Mouse (Mus musculus) CH12.LX (cell line): Measurements from ENCODE around the gene Eml3. TPM values are rescaled to one million over a fixed set of nuclear protein-coding genes. Genes with fewer than 3 reads are reported as not detected.

Source experiments
- DNase-seq: peaks from one replicate; pipeline ENCODE4 v3.0.0-alpha.2; 2013; ENCODE audit errors: extremely low read depth
- H3K27ac ChIP-seq: 2 replicates; pipeline ENCODE4 v1.5.1; 2012; ENCODE audit warnings: low read depth, mild to moderate bottlenecking, control low read depth, moderate library complexity; ENCODE audit not compliant: insufficient read depth
- H3K27me3 ChIP-seq: replicated peaks from 2 replicates; pipeline ENCODE3; 2012; ENCODE audit warnings: inconsistent platforms
- H3K36me3 ChIP-seq, 2 experiments: replicated peaks in 1 of 2; 2 replicates each; pipeline versions ENCODE3 to v1.6.1; 2012; ENCODE audit warnings: inconsistent platforms in 1 of 2, low read length in 1 of 2, mild to moderate bottlenecking in 1 of 2, mixed read lengths in 1 of 2, moderate library complexity in 1 of 2; ENCODE audit not compliant: control insufficient read depth in 1 of 2, insufficient read depth in 1 of 2
- H3K4me1 ChIP-seq, 2 experiments: 2 replicates each; pipeline ENCODE4 v1.6.1; 2012; ENCODE audit warnings: inconsistent platforms in 1 of 2, moderate library complexity in 1 of 2; ENCODE audit not compliant: insufficient read depth in 2 of 2, control insufficient read depth in 1 of 2
- H3K4me2 ChIP-seq: 2 replicates; pipeline ENCODE4 v1.6.1; 2012; ENCODE audit warnings: low read depth, mild to moderate bottlenecking, control low read depth; ENCODE audit not compliant: poor library complexity, insufficient read depth, severe bottlenecking
- H3K4me3 ChIP-seq, 3 experiments: fragments of 150-350 bp in 1 of 3; sonication (generic) in 1 of 3; replicated peaks in 1 of 3; 2 replicates each; pipeline versions ENCODE3 to v1.5.1; 2011 to 2012; ENCODE audit warnings: low read depth in 2 of 3, low read length in 2 of 3, mild to moderate bottlenecking in 2 of 3, moderate library complexity in 2 of 3, control low read depth in 1 of 3, improper control_type of control experiment in 1 of 3, inconsistent platforms in 1 of 3, mixed read lengths in 1 of 3; ENCODE audit not compliant: poor library complexity in 1 of 3
- H3K79me2 ChIP-seq: replicated peaks from 2 replicates; pipeline ENCODE4 v1.6.1; 2012; ENCODE audit warnings: mild to moderate bottlenecking, moderate library complexity; ENCODE audit not compliant: control insufficient read depth, poor library complexity, insufficient read depth, severe bottlenecking; ENCODE audit errors: extremely low read depth
- H3K9ac ChIP-seq: 2 replicates; pipeline ENCODE4 v1.6.1; 2012; ENCODE audit warnings: low read depth, mild to moderate bottlenecking, control low read depth, moderate library complexity; ENCODE audit not compliant: insufficient read depth
- H3K9me3 ChIP-seq: replicated peaks from 2 replicates; pipeline ENCODE3; 2012; ENCODE audit warnings: low read length, inconsistent platforms, mixed read lengths
- BHLHE40 ChIP-seq: IDR thresholded peaks from 2 replicates; pipeline ENCODE4 v1.6.1; 2011; ENCODE audit warnings: mild to moderate bottlenecking, low read depth, low read length, improper control_type of control experiment
- CHD1 ChIP-seq: IDR thresholded peaks from 2 replicates; pipeline ENCODE4 v1.6.1; 2012; ENCODE audit warnings: low read depth, low read length, improper control_type of control experiment, inconsistent platforms
- CHD2 ChIP-seq: IDR thresholded peaks from 2 replicates; pipeline ENCODE4 v1.6.1; 2011; ENCODE audit warnings: low read length, improper control_type of control experiment
- CTCF ChIP-seq, 2 experiments: IDR thresholded peaks in 1 of 2; conservative IDR thresholded peaks in 1 of 2; 2 replicates each; pipeline ENCODE4 v1.5.1; 2011 to 2012; ENCODE audit warnings: low read depth in 2 of 2, low read length in 2 of 2, improper control_type of control experiment in 1 of 2, inconsistent platforms in 1 of 2, mild to moderate bottlenecking in 1 of 2, moderate library complexity in 1 of 2
- E2F4 ChIP-seq: IDR thresholded peaks from 2 replicates; pipeline ENCODE4 v1.6.1; 2011; ENCODE audit warnings: low read depth, low read length, improper control_type of control experiment; ENCODE audit not compliant: insufficient replicate concordance
- ELF1 ChIP-seq: IDR thresholded peaks from 2 replicates; pipeline ENCODE4 v1.6.1; 2014; ENCODE audit warnings: low read depth, mild to moderate bottlenecking, inconsistent platforms, low read length, improper control_type of control experiment
- ETS1 ChIP-seq: conservative IDR thresholded peaks from 2 replicates; pipeline ENCODE4 v1.6.1; 2012; ENCODE audit warnings: low read depth, mild to moderate bottlenecking, inconsistent platforms, low read length, improper control_type of control experiment, moderate library complexity
- HCFC1 ChIP-seq: IDR thresholded peaks from 2 replicates; pipeline ENCODE4 v1.6.1; 2012; ENCODE audit warnings: low read depth, mild to moderate bottlenecking, inconsistent platforms, low read length, improper control_type of control experiment
- JUN ChIP-seq: IDR thresholded peaks from 2 replicates; pipeline ENCODE4 v1.6.1; 2011; ENCODE audit warnings: low read depth, mild to moderate bottlenecking, low read length, improper control_type of control experiment, moderate library complexity; ENCODE audit not compliant: insufficient read depth
- KAT2A ChIP-seq: IDR thresholded peaks from 2 replicates; pipeline ENCODE4 v1.6.1; 2012; ENCODE audit warnings: low read length, improper control_type of control experiment, inconsistent platforms; ENCODE audit not compliant: insufficient replicate concordance
- MAFK ChIP-seq: IDR thresholded peaks from 2 replicates; pipeline ENCODE4 v1.6.1; 2011; ENCODE audit warnings: low read length, improper control_type of control experiment; ENCODE audit not compliant: insufficient replicate concordance
- MAX ChIP-seq: IDR thresholded peaks from 2 replicates; pipeline ENCODE4 v1.6.1; 2011; ENCODE audit warnings: low read length, improper control_type of control experiment
- MAZ ChIP-seq: IDR thresholded peaks from 2 replicates; pipeline ENCODE4 v1.6.1; 2012; ENCODE audit warnings: low read depth, mild to moderate bottlenecking, inconsistent platforms, low read length, improper control_type of control experiment, moderate library complexity
- MEF2A ChIP-seq: IDR thresholded peaks from 2 replicates; pipeline ENCODE4 v1.6.1; 2014; ENCODE audit warnings: low read depth, mild to moderate bottlenecking, inconsistent platforms, low read length, improper control_type of control experiment, borderline replicate concordance
- MXI1 ChIP-seq: IDR thresholded peaks from 2 replicates; pipeline ENCODE4 v1.6.1; 2011; ENCODE audit warnings: mild to moderate bottlenecking, low read depth, low read length, improper control_type of control experiment
- MYC ChIP-seq: IDR thresholded peaks from 2 replicates; pipeline ENCODE4 v1.6.1; 2011; ENCODE audit warnings: low read depth, mild to moderate bottlenecking, improper control_type of control experiment, low read length
- NELFE ChIP-seq: IDR thresholded peaks from 2 replicates; pipeline ENCODE4 v1.6.1; 2011; ENCODE audit warnings: low read depth, low read length, improper control_type of control experiment
- NRF1 ChIP-seq: IDR thresholded peaks from 2 replicates; pipeline ENCODE4 v1.6.1; 2014; ENCODE audit warnings: low read depth, mild to moderate bottlenecking, inconsistent platforms, low read length, improper control_type of control experiment, moderate library complexity
- PAX5 ChIP-seq: IDR thresholded peaks from 2 replicates; pipeline ENCODE4 v1.6.1; 2012; ENCODE audit warnings: low read length, inconsistent platforms, mixed read lengths
- POLR2A ChIP-seq: IDR thresholded peaks from 2 replicates; pipeline ENCODE4 v1.6.1; 2011; ENCODE audit warnings: low read depth, mild to moderate bottlenecking, improper control_type of control experiment, low read length
- POLR2AphosphoS2 ChIP-seq: IDR thresholded peaks from 2 replicates; pipeline ENCODE4 v1.6.1; 2011; ENCODE audit warnings: low read depth, low read length, improper control_type of control experiment
- SIN3A ChIP-seq: IDR thresholded peaks from 2 replicates; pipeline ENCODE4 v1.6.1; 2012; ENCODE audit warnings: low read length, improper control_type of control experiment, inconsistent platforms
- TCF12 ChIP-seq: IDR thresholded peaks from 2 replicates; pipeline ENCODE4 v1.6.1; 2014; ENCODE audit warnings: low read depth, mild to moderate bottlenecking, inconsistent platforms, low read length, improper control_type of control experiment
- UBTF ChIP-seq: IDR thresholded peaks from 2 replicates; pipeline ENCODE4 v1.6.1; 2012; ENCODE audit warnings: low read depth, mild to moderate bottlenecking, inconsistent platforms, low read length, improper control_type of control experiment, moderate library complexity
- USF1 ChIP-seq: IDR thresholded peaks from 2 replicates; pipeline ENCODE4 v1.6.1; 2014; ENCODE audit warnings: low read depth, mild to moderate bottlenecking, inconsistent platforms, low read length, improper control_type of control experiment
- ZC3H11A ChIP-seq: IDR thresholded peaks from 2 replicates; pipeline ENCODE4 v1.6.1; 2012; ENCODE audit warnings: low read depth, mild to moderate bottlenecking, inconsistent platforms, low read length, improper control_type of control experiment
- ZKSCAN1 ChIP-seq: IDR thresholded peaks from 2 replicates; pipeline ENCODE4 v1.6.1; 2012; ENCODE audit warnings: low read depth, inconsistent platforms, low read length, improper control_type of control experiment, borderline replicate concordance
- ZMIZ1 ChIP-seq: IDR thresholded peaks from 2 replicates; pipeline ENCODE4 v1.6.1; 2012; ENCODE audit warnings: low read depth, mild to moderate bottlenecking, inconsistent platforms, low read length, improper control_type of control experiment
- dilution Hi-C: fragments of 300-500 bp; cut with MboI; formaldehyde crosslinking; loops from 2 replicates; pipeline ENCODE4 v1.14.3; 2020; ENCODE audit warnings: low sequenced_read_pairs; ENCODE audit not compliant: extremely low pct_unique_long_range_greater_than_20kb, extremely low pct_ligation_motif_present
- in situ Hi-C: fragments of 300-500 bp; cut with MboI; formaldehyde crosslinking; loops from 3 replicates; pipeline ENCODE4 v1.14.3; 2019; ENCODE audit warnings: low sequenced_read_pairs, low pct_ligation_motif_present, low pct_unique_long_range_greater_than_20kb, mixed read lengths
- polyA plus RNA-seq: library from polyadenylated mRNA; unstranded; fragments of >175 nt; gene quantifications from 2 replicates; pipeline ENCODE4 v1.2.1, GENCODE M21; 2012; ENCODE audit warnings: low read depth; ENCODE audit not compliant: insufficient read length
- total RNA-seq, 2 experiments: library from RNA; depleted of rRNA; stranded (reverse); fragments of 300-350 nt in 1 of 2; fragments of >200 nt in 1 of 2; gene quantifications; 2 replicates each; pipeline ENCODE4 v1.2.3; 2012 to 2014

Eml3 gene
- total RNA-seq (2012; rRNA removed) (33.3 and 33.6 TPM in 2 replicates), total RNA-seq (2014; rRNA removed) (18.7 and 20.4 TPM in 2 replicates), polyA plus RNA-seq (35.2 and 37.3 TPM in 2 replicates)

DNA sequence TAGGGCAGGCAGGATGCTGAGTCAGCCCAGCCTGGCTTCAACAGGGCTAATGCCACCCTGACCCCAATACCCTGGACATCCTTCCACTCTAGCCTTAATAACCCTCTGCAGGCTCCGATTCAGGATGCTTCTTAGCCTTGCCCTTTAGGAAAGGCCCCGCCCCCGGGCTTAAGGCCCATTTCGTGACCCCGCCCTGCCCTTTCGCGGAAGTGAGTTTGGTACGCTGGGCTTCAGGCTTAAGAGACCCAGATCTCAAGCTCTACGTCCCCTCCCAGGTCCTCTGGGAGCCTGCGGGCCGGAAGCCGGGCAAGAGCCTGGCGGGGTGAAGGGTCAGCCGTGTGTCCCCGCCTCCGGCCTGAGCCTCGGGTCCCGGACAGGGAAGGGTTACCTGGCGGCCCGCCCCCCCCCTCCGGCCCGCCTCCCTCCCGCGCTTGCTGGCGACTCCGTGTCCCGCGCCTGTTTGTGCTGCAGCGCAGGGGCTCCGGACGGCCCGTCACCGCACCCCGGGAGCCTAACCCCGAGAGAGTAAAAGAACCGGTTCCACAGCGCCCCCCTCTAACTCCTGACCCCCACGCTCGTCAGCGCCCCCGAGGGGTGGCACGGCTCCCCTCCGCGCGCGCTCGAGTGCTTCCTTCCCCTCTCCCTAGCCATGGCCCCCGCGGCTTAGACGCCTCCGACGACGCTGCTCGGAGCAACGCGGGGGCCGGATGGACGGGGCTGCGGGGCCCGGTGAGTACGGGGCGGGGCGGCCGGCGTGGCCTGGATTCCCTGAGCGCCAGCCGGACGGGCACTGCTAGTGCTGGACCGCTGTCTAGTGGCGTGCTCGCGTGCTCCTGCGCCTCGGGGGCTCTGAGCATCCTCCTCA is at the start of gene Eml3, which contains the start of gene Rom1:
Gene Eml3, plus strand, starts transcription at position 329 of the 865 bp plus-strand sequence.
Gene Rom1, minus strand, starts transcription at position 133 of the 865 bp plus-strand sequence.
- peak within 1 kb of the TSS; percentile 80 to 93 (median 89) for H3K4me3 ChIP-seq
- peak within 1 kb of the TSS; percentile 76 for H3K4me2 ChIP-seq
- peaks cover 12 to 31% of the 10 kb centered on the region in 2 experiments; a peak in 3 of 4 replicates for H3K4me1 ChIP-seq
- TF ChIP-seq MXI1 (peak; percentile 75), CTCF (conservative IDR thresholded peaks at IDR 0.05 in 1 of 2, IDR thresholded peaks at IDR 0.05 in 1 of 2; ENCODE audit: low read depth in 2 of 2, low read length in 2 of 2) (peak in 1 of 2 experiments; percentile 78; a peak in 2 of 4 replicates), CHD1 (no peak), CHD2 (no peak), ZKSCAN1 (no peak), BHLHE40 (no peak), TCF12 (peak; percentile 63; the same call in 1 of the 2 replicates), USF1 (no peak), UBTF (peak; percentile 68; the same call in 1 of the 2 replicates), ELF1 (peak; percentile 93), POLR2AphosphoS2 (peak; percentile 65), MYC (peak; percentile 27; the same call in 1 of the 2 replicates), E2F4 (no peak), NELFE (peak; percentile 64), MAZ (peak; percentile 91), ZC3H11A (no peak), MAFK (no peak), MAX (peak; percentile 17; the same call in 1 of the 2 replicates), SIN3A (peak; percentile 72), HCFC1 (peak; percentile 72), ZMIZ1 (peak; percentile 57; the same call in 1 of the 2 replicates), KAT2A (0 out of 2 replicates have a peak, but pooled peaks have one; percentile 53), NRF1 (peak; percentile 35; the same call in 1 of the 2 replicates), MEF2A (no peak), ETS1 (no peak), JUN (no peak), PAX5 (no peak), POLR2A (peak; percentile 62; the same call in 1 of the 2 replicates)
- DNase-seq, result peak; percentile 89
- peaks cover 6% of the 10 kb centered on the region; the same call in 1 of the 2 replicates for H3K79me2 ChIP-seq
- in situ Hi-C loops (no loop called here), dilution Hi-C loops (no loop called here)
- peak within 1 kb of the TSS; percentile 75 for H3K27ac ChIP-seq
- H3K9ac ChIP-seq, result peak within 1 kb of the TSS; percentile 83
- H3K9me3 ChIP-seq, result no peaks in the 10 kb centered on the region
- no peaks in the 10 kb centered on the region for H3K27me3 ChIP-seq
- peaks cover 39 to 74% of the 10 kb centered on the region in 2 experiments for H3K36me3 ChIP-seq
